Mouse (Mus musculus): ENCODE results near the gene Sec16b. TPM values are rescaled to one million over a fixed set of nuclear protein-coding genes. Genes with fewer than 3 reads are reported as not detected.

Gene Sec16b
- total and polyA plus RNA-seq, 3 experiments = 13.9 to 19.6 (median 14.6) TPM

DNA sequence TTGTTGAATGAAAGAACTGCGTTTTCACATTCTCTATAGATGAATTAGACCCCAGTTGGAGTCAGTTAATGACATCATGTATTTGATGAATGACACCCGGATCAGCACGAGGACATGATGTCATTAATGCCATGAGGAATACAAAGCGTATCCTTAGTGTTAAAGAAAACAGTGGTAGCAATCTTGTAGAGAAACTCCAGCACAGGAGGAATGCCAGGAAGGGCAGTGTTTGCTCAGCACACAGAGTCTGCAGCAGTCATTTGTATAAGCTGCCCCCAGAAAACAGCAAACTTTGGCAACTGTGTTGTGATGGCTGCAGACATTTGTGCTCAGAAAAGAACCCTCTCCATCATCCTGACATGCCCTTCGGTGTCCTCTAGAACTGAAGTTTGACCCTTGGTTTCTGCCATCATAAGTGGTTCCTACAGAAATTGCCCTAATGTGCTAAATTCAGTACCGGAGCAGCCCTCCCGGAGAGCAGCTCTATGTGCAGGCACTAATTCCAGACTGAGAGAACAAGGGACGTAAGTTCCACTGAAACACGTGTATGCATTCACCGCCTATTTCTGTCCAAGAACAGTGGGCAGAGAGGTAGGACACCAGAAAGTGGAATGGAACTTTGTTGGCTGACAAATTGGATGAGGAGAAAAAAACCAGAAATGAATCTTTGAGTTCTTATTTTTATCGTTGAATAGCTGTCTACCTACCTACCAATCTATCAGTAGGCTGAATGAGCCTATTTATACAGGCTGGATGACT lies 6.3 kb downstream of the Sec16b start:
- H3K9ac ChIP-seq (ENCODE audit: insufficient read depth, low read depth) = no peak overlapping the region
- no peaks in the 10 kb centered on the region for H3K79me2 ChIP-seq (replicated peaks; ENCODE audit: control insufficient read depth, extremely low read depth, insufficient read depth, poor library complexity, severe bottlenecking)
- no peak overlapping the region for H3K27ac ChIP-seq (ENCODE audit: insufficient read depth, low read depth)
- DNase-seq (ENCODE audit: extremely low read depth) = no peak
- in situ Hi-C loops (cut with MboI; ENCODE audit: low pct_ligation_motif_present, low pct_unique_long_range_greater_than_20kb, low sequenced_read_pairs) = no loop called here
- no peak overlapping the region for H3K4me3 ChIP-seq (replicated peaks in 1 of 3; ENCODE audit: low read depth in 2 of 3, low read length in 2 of 3, poor library complexity in 1 of 3)
- no peak for TF ChIP-seq ZC3H11A (IDR thresholded peaks at IDR 0.05; ENCODE audit: low read depth, low read length)
- TF ChIP-seq MYC (IDR thresholded peaks at IDR 0.05; ENCODE audit: low read depth, low read length) = no peak
- TF ChIP-seq RCOR1 (conservative IDR thresholded peaks at IDR 0.05; ENCODE audit: low read depth, low read length) = no peak
- no peak for TF ChIP-seq RAD21 (IDR thresholded peaks at IDR 0.05; ENCODE audit: low read depth, low read length)
- no peak for TF ChIP-seq SIN3A (IDR thresholded peaks at IDR 0.05; ENCODE audit: low read length)
- no peak for TF ChIP-seq ZKSCAN1 (IDR thresholded peaks at IDR 0.05; ENCODE audit: borderline replicate concordance, low read depth, low read length)
- TF ChIP-seq GABPA (IDR thresholded peaks at IDR 0.05; ENCODE audit: insufficient replicate concordance, low read depth, low read length) = no peak
- TF ChIP-seq POLR2AphosphoS2 (IDR thresholded peaks at IDR 0.05; ENCODE audit: low read depth, low read length) = no peak
- no peak for TF ChIP-seq MEF2A (IDR thresholded peaks at IDR 0.05; ENCODE audit: borderline replicate concordance, low read depth, low read length)
- TF ChIP-seq MXI1 (IDR thresholded peaks at IDR 0.05; ENCODE audit: low read depth, low read length) = no peak
- no peak for TF ChIP-seq NELFE (IDR thresholded peaks at IDR 0.05; ENCODE audit: low read depth, low read length)
- no peak for TF ChIP-seq BHLHE40 (IDR thresholded peaks at IDR 0.05; ENCODE audit: low read depth, low read length)
- TF ChIP-seq USF1 (IDR thresholded peaks at IDR 0.05; ENCODE audit: low read depth, low read length) = no peak
- H3K36me3 ChIP-seq (replicated peaks in 1 of 2; ENCODE audit: control insufficient read depth in 1 of 2, insufficient read depth in 1 of 2, low read length in 1 of 2) = peaks cover 0 to 48% of the 10 kb centered on the region in 2 experiments
- peaks cover 5 to 24% of the 10 kb centered on the region in 2 experiments for H3K4me1 ChIP-seq (ENCODE audit: control insufficient read depth in 1 of 2, insufficient read depth in 2 of 2)
- dilution Hi-C loops (cut with MboI; ENCODE audit: extremely low pct_ligation_motif_present, extremely low pct_unique_long_range_greater_than_20kb, low sequenced_read_pairs) = no loop called here
- no peaks in the 10 kb centered on the region for H3K27me3 ChIP-seq (replicated peaks)
- no peaks in the 10 kb centered on the region for H3K9me3 ChIP-seq (replicated peaks; ENCODE audit: low read length)
- H3K4me2 ChIP-seq (ENCODE audit: insufficient read depth, low read depth, poor library complexity, severe bottlenecking) = no peak overlapping the region

DNA sequence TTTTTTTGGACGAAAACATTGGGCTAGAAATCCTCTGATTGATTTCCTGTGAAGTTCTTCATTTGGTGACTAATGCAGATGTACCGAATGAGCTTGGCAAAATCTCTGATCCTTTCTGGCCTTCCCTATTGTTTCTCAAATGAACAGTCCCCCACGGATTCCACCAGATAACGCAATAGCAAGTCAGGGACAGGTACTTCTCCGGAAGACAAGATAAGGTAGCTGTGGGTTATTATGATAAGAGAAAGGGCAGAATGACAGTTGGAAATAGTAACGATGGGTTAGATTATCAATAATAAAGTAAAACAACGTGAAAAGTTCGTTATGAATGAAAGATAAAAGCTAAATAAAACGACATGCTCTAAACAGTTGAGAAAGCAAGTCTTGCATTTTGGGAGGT lies 7.0 kb downstream of the Sec16b start:
- TF ChIP-seq CHD2 (IDR thresholded peaks at IDR 0.05; ENCODE audit: low read length) (no peak), ZC3H11A (IDR thresholded peaks at IDR 0.05; ENCODE audit: low read depth, low read length) (no peak), UBTF (IDR thresholded peaks at IDR 0.05; ENCODE audit: low read depth, low read length) (no peak), USF2 (conservative IDR thresholded peaks at IDR 0.05; ENCODE audit: low read depth, low read length) (no peak), USF1 (IDR thresholded peaks at IDR 0.05; ENCODE audit: low read depth, low read length) (no peak), TCF12 (IDR thresholded peaks at IDR 0.05; ENCODE audit: low read depth, low read length) (no peak), CTCF (conservative IDR thresholded peaks at IDR 0.05 in 1 of 2, IDR thresholded peaks at IDR 0.05 in 1 of 2; ENCODE audit: low read depth in 2 of 2, low read length in 2 of 2) (no peak), TBP (conservative IDR thresholded peaks at IDR 0.05; ENCODE audit: low read depth, low read length) (no peak), KAT2A (IDR thresholded peaks at IDR 0.05; ENCODE audit: insufficient replicate concordance, low read length) (no peak), HCFC1 (IDR thresholded peaks at IDR 0.05; ENCODE audit: low read depth, low read length) (no peak), E2F4 (IDR thresholded peaks at IDR 0.05; ENCODE audit: insufficient replicate concordance, low read depth, low read length) (no peak), IRF4 (IDR thresholded peaks at IDR 0.05; ENCODE audit: low read depth, low read length) (no peak), JUN (IDR thresholded peaks at IDR 0.05; ENCODE audit: insufficient read depth, low read depth, low read length) (no peak), EP300 (IDR thresholded peaks at IDR 0.05; ENCODE audit: low read length) (no peak)
- no peak overlapping the region for H3K4me2 ChIP-seq (ENCODE audit: insufficient read depth, low read depth, poor library complexity, severe bottlenecking)
- H3K9ac ChIP-seq (ENCODE audit: insufficient read depth, low read depth) = no peak overlapping the region
- in situ Hi-C loops (cut with MboI; ENCODE audit: low pct_ligation_motif_present, low pct_unique_long_range_greater_than_20kb, low sequenced_read_pairs) (no loop called here), dilution Hi-C loops (cut with MboI; ENCODE audit: extremely low pct_ligation_motif_present, extremely low pct_unique_long_range_greater_than_20kb, low sequenced_read_pairs) (no loop called here)
- no peak overlapping the region for H3K27ac ChIP-seq (ENCODE audit: insufficient read depth, low read depth)
- H3K4me1 ChIP-seq (ENCODE audit: control insufficient read depth in 1 of 2, insufficient read depth in 2 of 2) = peaks cover 7 to 25% of the 10 kb centered on the region in 2 experiments
- no peaks in the 10 kb centered on the region for H3K79me2 ChIP-seq (replicated peaks; ENCODE audit: control insufficient read depth, extremely low read depth, insufficient read depth, poor library complexity, severe bottlenecking)
- H3K27me3 ChIP-seq (replicated peaks) = no peaks in the 10 kb centered on the region
- H3K36me3 ChIP-seq (replicated peaks in 1 of 2; ENCODE audit: control insufficient read depth in 1 of 2, insufficient read depth in 1 of 2, low read length in 1 of 2) = peaks cover 0 to 48% of the 10 kb centered on the region in 2 experiments
- no peaks in the 10 kb centered on the region for H3K9me3 ChIP-seq (replicated peaks; ENCODE audit: low read length)
- H3K4me3 ChIP-seq (replicated peaks in 1 of 3; ENCODE audit: low read depth in 2 of 3, low read length in 2 of 3, poor library complexity in 1 of 3) = no peak overlapping the region
- DNase-seq (ENCODE audit: extremely low read depth) = no peak
